Mouse (Mus musculus): Measurements from ENCODE around the gene Gmip.

Gmip gene

GRCm38 (mm10) chr8:69808094-69808863 lies at the start of gene Gmip:
TSS of gene Gmip (plus strand) at chr8:69808679.
- peak; percentile 60 for DNase-seq (ENCODE audit: inconsistent ontology term)

- no peak for DNase-seq (ENCODE audit: inconsistent ontology term)
Observed at GRCm38 (mm10) chr8:69761814-69762445, 46.5 kb upstream of the Gmip start.

- DNase-seq (ENCODE audit: inconsistent ontology term) = no peak
Observed at GRCm38 (mm10) chr8:69771221-69771620, 37.3 kb upstream of the Gmip start.

GRCm38 (mm10) chr8:69772106-69772505 lies 36.4 kb upstream of the Gmip start:
- DNase-seq (ENCODE audit: inconsistent ontology term) = no peak

- peak; percentile 95 for DNase-seq (ENCODE audit: inconsistent ontology term)
Observed at GRCm38 (mm10) chr8:69774503-69775148, 33.9 kb upstream of the Gmip start, which contains the start of gene Gm20422. TSS of gene Gm20422 (minus strand) at chr8:69774886.

GRCm38 (mm10) chr8:69775149-69775534 lies 33.3 kb upstream of the Gmip start:
- no peak for DNase-seq (ENCODE audit: inconsistent ontology term)

- DNase-seq (ENCODE audit: inconsistent ontology term) = no peak
Observed at GRCm38 (mm10) chr8:69777111-69777510, 31.4 kb upstream of the Gmip start.

- no peak for DNase-seq (ENCODE audit: inconsistent ontology term)
Observed at GRCm38 (mm10) chr8:69789105-69789504, 19.4 kb upstream of the Gmip start.

GRCm38 (mm10) chr8:69789731-69790130 lies 18.7 kb upstream of the Gmip start:
- no peak for DNase-seq (ENCODE audit: inconsistent ontology term)

GRCm38 (mm10) chr8:69790364-69790763 lies 18.1 kb upstream of the Gmip start:
- peak; percentile 13 for DNase-seq (ENCODE audit: inconsistent ontology term)

- DNase-seq (ENCODE audit: inconsistent ontology term) = peak; percentile 78
Observed at GRCm38 (mm10) chr8:69790773-69791367, 17.6 kb upstream of the Gmip start, which contains the start of the genes Atp13a1 and Zfp866. TSS of gene Atp13a1 (plus strand) at chr8:69791163. TSS of gene Zfp866 (minus strand) at chr8:69791178.

GRCm38 (mm10) chr8:69791415-69792068 lies 16.9 kb upstream of the Gmip start:
- DNase-seq (ENCODE audit: inconsistent ontology term) = peak; percentile 34

GRCm38 (mm10) chr8:69793666-69794065 lies 14.8 kb upstream of the Gmip start:
- no peak for DNase-seq (ENCODE audit: inconsistent ontology term)

- DNase-seq (ENCODE audit: inconsistent ontology term) = no peak
Observed at GRCm38 (mm10) chr8:69794096-69794495, 14.4 kb upstream of the Gmip start.

- no peak for DNase-seq (ENCODE audit: inconsistent ontology term)
Observed at GRCm38 (mm10) chr8:69794901-69795300, 13.6 kb upstream of the Gmip start.

GRCm38 (mm10) chr8:69796721-69797345 lies 11.6 kb upstream of the Gmip start:
- DNase-seq (ENCODE audit: inconsistent ontology term) = no peak

- no peak for DNase-seq (ENCODE audit: inconsistent ontology term)
Observed at GRCm38 (mm10) chr8:69797661-69798060, 10.8 kb upstream of the Gmip start.

GRCm38 (mm10) chr8:69799261-69799660 lies 9.2 kb upstream of the Gmip start:
- DNase-seq (ENCODE audit: inconsistent ontology term) = no peak

GRCm38 (mm10) chr8:69799946-69800345 lies 8.5 kb upstream of the Gmip start:
- no peak for DNase-seq (ENCODE audit: inconsistent ontology term)

- DNase-seq (ENCODE audit: inconsistent ontology term) = no peak
Observed at GRCm38 (mm10) chr8:69801796-69802195, 6.7 kb upstream of the Gmip start.

- no peak for DNase-seq (ENCODE audit: inconsistent ontology term)
Observed at GRCm38 (mm10) chr8:69802216-69802615, 6.3 kb upstream of the Gmip start.
